Mouse (Mus musculus) cerebellum, adult 2 months (tissue): ENCODE results near the gene Olfr1177-ps.
A peak's percentile ranks its signal among the peaks of the same experiment; 100 is the strongest.

Source experiments
- CTCF ChIP-seq: fragments of 200-500 bp; IDR thresholded peaks from 2 replicates; pipeline ENCODE4 v1.5.1; 2011; ENCODE audit warnings: low read depth, mild to moderate bottlenecking, control low read depth, low read length, moderate library complexity, borderline replicate concordance; ENCODE audit not compliant: insufficient read depth
- POLR2A ChIP-seq: fragments of 200-500 bp; IDR thresholded peaks from 2 replicates; pipeline ENCODE4 v1.6.1; 2011; ENCODE audit warnings: low read length, control low read depth, borderline replicate concordance; ENCODE audit not compliant: insufficient read depth

GRCm38 (mm10) chr2:88356304-88356703 is 10.0 kb upstream of the Olfr1177-ps start:
- TF ChIP-seq POLR2A (no peak), CTCF (peak; percentile 13; the same call in 1 of the 2 replicates)
